Mouse (Mus musculus) macrophage (primary cell): ENCODE measurements around the gene Hap1. TPM values are rescaled to one million over a fixed set of nuclear protein-coding genes. Genes with fewer than 3 reads are reported as not detected.
A peak's percentile ranks its signal among the peaks of the same experiment; 100 is the strongest.
"Not testable (repeated sequence)": the region's sequence is repeated elsewhere in the genome, so short reads cannot be mapped to it uniquely, and the experiment has no call there.

Source experiments
- H3K27ac ChIP-seq: fragments of 350-480 bp; formaldehyde crosslinking; 2 replicates; pipeline ENCODE4 v1.9.0; 2021
- H3K36me3 ChIP-seq: fragments of 350-480 bp; formaldehyde crosslinking; 2 replicates; pipeline ENCODE4 v1.9.0; 2021; ENCODE audit errors: inconsistent target
- H3K4me3 ChIP-seq: fragments of 350-480 bp; formaldehyde crosslinking; 2 replicates; pipeline ENCODE4 v1.9.0; 2021; ENCODE audit errors: inconsistent target
- H3K79me2 ChIP-seq: fragments of 350-480 bp; formaldehyde crosslinking; 2 replicates; pipeline ENCODE4 v1.9.0; 2021; ENCODE audit errors: inconsistent target
- WGBS: methylation state at CpG from one replicate; pipeline ENCODE4 v1.1.7; 2026; ENCODE audit warnings: inconsistent platforms; ENCODE audit not compliant: missing documents; 5-methylcytosine and 5-hydroxymethylcytosine counted together
- polyA plus RNA-seq: library from polyadenylated mRNA; stranded (reverse); fragments of 250-400 nt; gene quantifications from 3 replicates; pipeline ENCODE4 v1.2.4, GENCODE M21; 2018; ENCODE audit warnings: inconsistent platforms

Gene Hap1
- polyA plus RNA-seq, 1 experiment from 2014 or later, result not detected

DNA sequence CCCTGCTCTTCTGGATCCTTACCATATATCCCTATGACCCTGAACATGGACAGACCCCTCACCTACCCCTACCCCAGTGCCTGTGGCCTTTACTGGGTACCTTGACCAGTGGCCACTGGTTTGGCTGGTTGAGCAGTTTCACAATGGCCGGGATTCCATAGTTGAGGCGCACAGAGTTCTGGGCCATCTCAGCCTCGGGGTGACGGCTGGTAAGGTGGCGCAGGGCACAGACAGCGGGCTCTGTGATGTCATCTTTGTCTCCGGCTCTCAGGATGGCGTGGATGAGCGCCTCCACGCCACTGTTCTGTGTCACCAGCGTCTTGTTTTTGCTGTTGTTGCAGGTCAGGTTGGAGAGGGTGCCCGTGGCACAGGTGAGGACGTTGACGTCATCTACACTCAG lies 22.1 kb upstream of the Hap1 start:
- 90% methylated on average over 14 of the region's 14 CpGs for WGBS
- no peak overlapping the region for H3K4me3 ChIP-seq
- H3K36me3 ChIP-seq, result no peaks in the 10 kb centered on the region
- H3K27ac ChIP-seq, result no peak overlapping the region
- H3K79me2 ChIP-seq, result no peaks in the 10 kb centered on the region

- Histone ChIP-seq H3K79me2 (no peaks in the 10 kb centered on the region), H3K4me3 (no peak overlapping the region), H3K27ac (no peak overlapping the region), H3K36me3 (no peaks in the 10 kb centered on the region)
- 96% methylated on average over 21 of the region's 21 CpGs for WGBS
Observed at GRCm38 (mm10) chr11:100376746-100377389, 20.9 kb upstream of the Hap1 start.

DNA sequence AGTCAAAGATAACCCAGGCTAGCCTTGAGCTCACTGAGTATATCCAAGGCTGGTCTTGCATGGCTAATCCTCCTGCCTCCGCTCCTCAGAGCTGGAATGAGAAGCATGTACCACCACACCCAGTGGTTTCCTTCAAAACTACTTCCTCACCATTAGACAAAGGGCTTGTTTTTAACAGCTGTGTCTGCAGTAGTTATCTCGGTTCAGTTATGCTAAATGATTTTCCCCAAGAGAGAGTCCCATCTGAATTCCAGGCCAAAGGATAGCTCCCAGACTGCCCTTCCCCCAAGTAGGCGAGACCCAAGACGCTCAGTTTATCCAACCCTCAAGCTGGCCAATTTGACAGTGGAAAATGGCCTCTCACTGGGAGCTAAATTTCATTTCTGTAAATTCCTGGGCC lies 20.1 kb upstream of the Hap1 start:
- Histone ChIP-seq H3K27ac (no peak overlapping the region), H3K79me2 (no peaks in the 10 kb centered on the region), H3K36me3 (no peaks in the 10 kb centered on the region), H3K4me3 (no peak overlapping the region)
- 84% methylated on average over 4 of the region's 4 CpGs for WGBS

GRCm38 (mm10) chr11:100375127-100375526 lies 19.2 kb upstream of the Hap1 start:
- WGBS, result 97% methylated on average over 8 of the region's 9 CpGs
- Histone ChIP-seq H3K36me3 (no peaks in the 10 kb centered on the region), H3K4me3 (no peak overlapping the region), H3K79me2 (no peaks in the 10 kb centered on the region), H3K27ac (no peak overlapping the region)

DNA sequence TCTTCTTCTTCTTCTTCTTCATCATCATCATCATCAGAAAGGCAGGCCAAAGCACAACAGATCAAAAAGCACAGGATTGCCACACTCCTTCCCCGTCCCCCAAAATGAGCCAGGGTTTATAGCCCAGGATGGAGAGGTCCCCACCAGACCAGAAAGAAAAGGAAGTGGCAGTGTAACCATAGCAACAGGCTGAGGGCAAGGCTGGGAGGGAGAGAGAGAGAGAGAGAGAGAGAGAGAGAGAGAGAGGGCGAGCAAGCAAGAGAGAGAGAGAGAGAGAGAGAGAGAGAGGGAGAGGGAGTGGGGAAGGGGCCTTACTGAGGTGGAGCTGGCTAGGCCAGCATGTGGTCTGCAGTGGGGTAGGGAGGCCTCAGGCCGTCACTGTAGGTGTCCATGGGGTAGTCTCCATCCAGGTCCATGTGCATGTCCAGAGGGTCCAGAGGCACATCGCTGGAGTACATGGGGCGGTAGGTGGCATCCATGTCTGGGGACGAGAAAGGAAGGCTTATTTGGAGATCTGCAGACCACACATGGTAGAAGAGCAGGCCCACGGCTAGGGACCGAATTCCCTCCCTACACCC lies 16.1 kb upstream of the Hap1 start:
- 78% methylated on average over 8 of the region's 8 CpGs for WGBS
- no peak overlapping the region for H3K27ac ChIP-seq
- H3K36me3 ChIP-seq, result no peaks in the 10 kb centered on the region
- H3K79me2 ChIP-seq, result no peaks in the 10 kb centered on the region
- no peak overlapping the region for H3K4me3 ChIP-seq

GRCm38 (mm10) chr11:100369822-100370221 lies 13.9 kb upstream of the Hap1 start:
- Histone ChIP-seq H3K27ac (no peak overlapping the region), H3K36me3 (no peaks in the 10 kb centered on the region), H3K79me2 (no peaks in the 10 kb centered on the region), H3K4me3 (no peak overlapping the region)
- 26% methylated on average over 8 of the region's 8 CpGs for WGBS

GRCm38 (mm10) chr11:100369145-100369544 lies 13.2 kb upstream of the Hap1 start:
- Histone ChIP-seq H3K36me3 (no peaks in the 10 kb centered on the region), H3K4me3 (no peak overlapping the region), H3K79me2 (no peaks in the 10 kb centered on the region), H3K27ac (no peak overlapping the region)
- WGBS, result 78% methylated on average over 7 of the region's 7 CpGs

DNA sequence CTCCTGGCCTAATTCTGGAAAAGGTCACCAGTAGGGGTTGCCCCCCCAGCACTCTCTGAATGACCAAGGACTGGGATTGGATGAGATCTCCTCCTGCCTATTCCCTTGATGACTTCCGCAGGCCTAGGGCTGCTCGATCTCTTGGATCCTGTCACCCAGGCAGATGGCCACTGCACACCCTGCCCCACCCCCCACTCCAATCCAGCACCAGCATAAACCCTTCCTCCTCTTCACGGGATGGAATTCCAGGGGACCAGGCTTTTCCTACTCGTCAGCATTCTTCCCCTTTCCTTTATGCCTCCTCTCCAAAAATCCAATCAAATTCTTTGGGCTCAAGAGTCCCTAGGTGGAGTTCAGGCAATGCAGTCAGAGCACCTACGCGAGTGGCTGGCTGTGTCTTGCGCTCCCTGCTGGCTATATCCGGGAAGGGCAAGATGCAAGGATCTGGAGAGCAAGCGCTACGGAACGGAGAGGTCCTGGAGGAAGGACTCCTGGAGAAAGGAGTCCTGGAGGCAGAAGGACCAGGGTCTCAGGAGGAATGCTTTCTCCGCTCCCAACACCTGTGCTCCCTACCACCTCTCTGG lies 7.1 kb upstream of the Hap1 start:
- Histone ChIP-seq H3K36me3 (no peaks in the 10 kb centered on the region), H3K79me2 (no peaks in the 10 kb centered on the region), H3K27ac (no peak overlapping the region), H3K4me3 (no peak overlapping the region)
- WGBS, result 12% methylated on average over 12 of the region's 12 CpGs

DNA sequence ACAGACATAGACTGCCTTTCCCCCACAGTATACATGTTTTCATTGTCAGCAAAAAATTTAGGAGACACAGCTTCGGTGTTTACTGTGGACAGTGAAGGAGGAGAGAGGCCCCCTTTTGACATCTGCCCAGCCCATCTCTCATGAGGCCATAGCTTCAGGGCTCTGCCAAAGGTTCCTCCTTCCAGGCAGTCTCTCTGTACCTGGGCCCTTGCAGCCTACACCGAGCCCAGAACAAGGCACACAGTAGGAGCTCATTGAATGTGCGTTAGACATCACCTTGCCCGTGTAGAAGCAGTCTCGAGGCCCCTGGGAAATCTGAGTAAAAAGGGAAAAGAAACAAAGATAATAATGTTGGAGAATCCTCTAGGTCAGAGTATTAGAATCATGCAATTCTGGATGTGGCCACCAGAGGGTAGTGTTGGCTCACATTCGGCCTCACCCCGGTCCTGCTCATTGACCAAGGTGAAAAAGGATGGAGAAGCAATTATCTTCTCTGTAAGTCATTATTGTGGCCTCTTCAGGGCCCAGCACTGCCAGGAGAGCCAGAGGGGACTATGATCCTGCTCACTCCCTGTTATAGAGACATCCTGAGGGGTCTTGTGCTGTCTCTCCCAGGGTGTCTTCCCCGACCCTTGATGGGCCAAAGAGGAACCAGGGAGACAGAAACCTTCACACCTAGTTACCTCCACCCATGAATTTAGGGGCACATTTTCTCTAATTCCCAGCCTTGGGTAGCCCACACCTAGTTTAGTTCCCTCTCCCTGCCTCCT lies 6.5 kb upstream of the Hap1 start:
- Histone ChIP-seq H3K36me3 (no peaks in the 10 kb centered on the region), H3K27ac (no peak overlapping the region), H3K79me2 (no peaks in the 10 kb centered on the region), H3K4me3 (no peak overlapping the region)
- 9% methylated on average over 8 of the region's 8 CpGs for whole genome bisulfite sequencing

DNA sequence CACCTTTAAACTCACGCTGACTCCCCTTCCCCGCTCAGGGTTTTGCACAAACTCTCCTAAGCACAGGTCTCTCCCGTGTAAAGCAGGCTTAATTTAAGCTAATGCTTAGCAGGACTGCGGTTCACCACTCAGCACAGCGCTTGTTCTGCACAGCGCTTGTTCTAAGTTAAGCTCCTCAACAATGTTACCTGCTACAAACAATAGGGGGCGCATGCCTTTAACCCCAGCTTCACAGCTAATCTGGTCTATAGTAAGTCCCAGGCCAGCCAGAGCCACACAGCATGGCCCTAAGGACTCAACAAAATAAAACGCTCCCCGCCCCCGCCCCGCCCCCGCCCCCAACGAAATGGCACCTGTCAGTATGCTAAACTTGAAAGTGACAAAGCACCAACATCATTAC lies 5.1 kb upstream of the Hap1 start:
- no CpG with 5 or more reads among the region's 13 CpGs for WGBS

GRCm38 (mm10) chr11:100360175-100360574 lies 4.2 kb upstream of the Hap1 start:
- H3K27ac ChIP-seq, result no peak overlapping the region
- H3K4me3 ChIP-seq, result no peak overlapping the region
- no peaks in the 10 kb centered on the region for H3K36me3 ChIP-seq
- whole genome bisulfite sequencing, result 44% methylated on average over 6 of the region's 6 CpGs
- no peaks in the 10 kb centered on the region for H3K79me2 ChIP-seq

More for the DNA sequence above, 5.1 kb upstream of the Hap1 start:
- not testable (repeated sequence) for H3K27ac ChIP-seq, H3K4me3 ChIP-seq, H3K79me2 ChIP-seq, H3K36me3 ChIP-seq

- Histone ChIP-seq H3K36me3 (no peaks in the 10 kb centered on the region), H3K4me3 (no peak overlapping the region), H3K79me2 (no peaks in the 10 kb centered on the region), H3K27ac (no peak overlapping the region)
- WGBS, result 72% methylated on average over 5 of the region's 5 CpGs
Observed at GRCm38 (mm10) chr11:100357408-100357807, 1.5 kb upstream of the Hap1 start.

DNA sequence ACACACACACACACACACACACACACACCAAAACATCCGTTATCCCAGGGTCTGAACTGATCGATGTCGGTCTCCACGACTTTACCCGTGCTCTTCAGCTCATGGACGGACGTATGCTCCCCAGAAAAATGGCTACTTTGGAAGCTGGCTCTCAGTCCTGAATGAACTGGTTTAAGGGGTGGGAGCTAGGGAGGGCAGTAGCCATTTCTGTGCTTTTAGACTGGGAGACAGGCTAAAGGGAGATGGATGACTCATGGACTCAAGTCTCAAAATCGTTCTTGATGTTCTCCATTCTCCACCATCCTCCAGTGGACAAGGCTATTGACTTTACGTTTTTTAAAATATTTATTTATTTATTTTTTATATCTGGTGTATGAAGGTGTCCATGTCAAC lies 887 bp upstream of the Hap1 start:
- Histone ChIP-seq H3K36me3 (no peaks in the 10 kb centered on the region), H3K79me2 (no peaks in the 10 kb centered on the region), H3K27ac (no peak overlapping the region), H3K4me3 (no peak overlapping the region)
- WGBS, result 27% methylated on average over 6 of the region's 9 CpGs

DNA sequence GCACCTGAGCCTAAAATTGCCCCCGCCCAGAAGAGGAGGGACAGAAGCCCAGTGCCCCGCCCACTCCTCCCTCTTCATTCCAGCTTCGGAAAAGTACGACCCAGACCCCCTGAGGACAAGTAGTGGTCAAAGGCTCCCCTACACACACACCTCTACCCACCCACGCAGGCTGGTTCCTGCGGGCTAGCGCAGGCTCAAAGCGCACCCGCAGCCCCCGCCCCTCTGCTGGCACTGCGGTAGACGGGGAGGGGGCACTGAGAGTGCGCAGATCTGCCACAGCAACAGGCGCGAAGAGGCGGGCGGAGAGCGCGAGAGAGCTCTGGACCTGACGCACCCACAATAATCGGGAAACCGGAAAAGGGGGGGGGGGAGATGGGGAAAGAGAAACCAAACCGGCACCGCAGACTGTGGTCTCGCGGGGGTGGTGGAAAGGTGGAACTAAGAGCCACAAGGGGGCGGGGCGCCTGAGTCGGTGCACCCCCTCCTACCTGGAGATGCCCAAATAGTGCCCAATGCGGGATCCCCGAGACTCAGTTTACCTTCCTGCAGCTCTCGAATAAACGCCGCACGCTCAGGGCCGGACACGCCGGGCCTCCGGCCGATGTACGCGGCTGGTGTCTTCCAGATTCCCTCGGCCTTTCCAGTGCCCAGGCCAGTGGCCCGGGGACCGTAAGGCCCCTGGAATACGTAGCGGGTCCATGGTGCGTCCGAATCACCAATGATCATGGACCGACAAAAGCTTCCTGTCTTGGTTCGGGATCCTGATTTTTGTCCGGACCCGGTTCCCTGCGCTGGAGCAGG lies 577 bp downstream of the Hap1 start:
- under 1% methylated on average over 51 of the region's 54 CpGs for WGBS
- Histone ChIP-seq H3K79me2 (no peaks in the 10 kb centered on the region), H3K27ac (no peak overlapping the region), H3K36me3 (no peaks in the 10 kb centered on the region), H3K4me3 (peak overlapping the region; percentile 43)
